Mouse (Mus musculus) urinary bladder, postnatal 14 days (tissue): ENCODE results near the gene Tomm70a.

ENCODE experiments used
- DNase-seq: peaks from one replicate; pipeline ENCODE4 v3.0.0; 2021; ENCODE audit warnings: low spot score

The Tomm70a gene

GRCm38 (mm10) chr16:57191214-57191613 lies 69.7 kb downstream of the Tomm70a start:
- DNase-seq, result no peak

GRCm38 (mm10) chr16:57196590-57196989 lies 75.1 kb downstream of the Tomm70a start:
- DNase-seq, result no peak

GRCm38 (mm10) chr16:57197281-57197680 lies 75.8 kb downstream of the Tomm70a start:
- DNase-seq, result no peak
